Mouse (Mus musculus): ENCODE data around the gene Pou1f1.
A peak's percentile ranks its signal among the peaks of the same experiment; 100 is the strongest.

The Pou1f1 gene

DNA sequence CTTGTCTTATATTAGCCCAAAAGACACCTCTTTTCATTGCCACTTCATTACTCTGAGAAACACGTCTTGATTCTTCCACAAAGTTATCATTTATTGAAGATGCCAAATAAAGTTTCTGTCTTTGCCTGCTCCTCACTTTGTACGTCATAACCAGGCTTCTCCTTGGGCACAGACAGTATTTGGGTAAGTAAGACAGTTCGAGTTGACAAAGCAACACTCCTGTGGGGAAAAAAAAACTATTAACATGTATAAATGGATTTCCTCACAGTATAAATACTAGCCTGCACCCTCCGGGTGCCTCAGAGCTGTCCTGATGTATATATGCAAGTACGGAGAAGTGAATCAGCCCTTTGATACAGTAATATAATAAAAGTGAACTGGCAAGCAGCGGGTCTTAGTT is at the start of gene Pou1f1:
Gene Pou1f1 (plus strand): TSS at position 301 of the 400 bp plus-strand sequence.
- DNase-seq (ENCODE audit: low spot score) = no peak

DNA sequence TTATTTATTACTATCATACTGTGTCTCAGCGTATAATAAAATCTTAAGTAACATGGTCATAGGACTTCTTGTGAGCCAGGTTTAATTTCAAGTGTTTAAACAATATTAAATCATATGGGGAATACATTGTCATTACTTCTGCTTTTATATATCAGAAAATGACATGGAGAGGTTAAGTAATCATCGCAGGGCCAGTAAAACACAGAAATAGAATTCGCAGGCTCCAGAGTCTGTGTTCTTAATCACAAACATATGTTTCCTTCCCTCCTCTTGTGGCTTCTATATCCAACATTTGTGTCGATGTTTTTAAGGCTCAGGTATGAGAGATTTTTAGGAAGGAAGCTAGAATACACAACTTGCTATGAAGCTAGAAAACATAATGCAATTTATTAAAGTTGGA is 49.7 kb upstream of the Pou1f1 start:
- DNase-seq (ENCODE audit: low spot score) = no peak

DNA sequence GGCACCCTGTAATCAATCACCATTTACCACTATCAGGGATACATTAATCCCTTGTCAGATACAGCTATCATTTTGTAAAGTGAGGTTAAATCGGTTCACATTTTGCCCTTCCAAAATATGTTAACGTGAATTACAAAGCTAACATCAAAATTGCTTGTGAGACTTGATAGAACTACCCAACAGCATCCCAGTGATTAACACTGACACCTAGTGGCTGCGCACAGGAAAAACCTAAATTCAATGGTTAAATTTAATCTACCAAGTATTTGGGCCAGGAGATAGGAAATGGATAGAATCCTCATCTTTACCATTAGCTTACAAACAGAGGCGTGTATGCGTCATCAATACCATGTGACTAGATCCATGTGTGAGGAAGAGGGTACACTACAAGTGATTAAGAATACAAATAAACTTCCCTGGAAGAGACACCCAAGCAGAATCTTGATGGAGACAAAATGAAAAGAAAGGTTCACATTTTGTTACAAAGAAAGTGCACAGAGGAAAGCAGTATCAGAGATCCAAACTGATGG is 47.8 kb upstream of the Pou1f1 start:
- no peak for DNase-seq (ENCODE audit: low spot score)

DNA sequence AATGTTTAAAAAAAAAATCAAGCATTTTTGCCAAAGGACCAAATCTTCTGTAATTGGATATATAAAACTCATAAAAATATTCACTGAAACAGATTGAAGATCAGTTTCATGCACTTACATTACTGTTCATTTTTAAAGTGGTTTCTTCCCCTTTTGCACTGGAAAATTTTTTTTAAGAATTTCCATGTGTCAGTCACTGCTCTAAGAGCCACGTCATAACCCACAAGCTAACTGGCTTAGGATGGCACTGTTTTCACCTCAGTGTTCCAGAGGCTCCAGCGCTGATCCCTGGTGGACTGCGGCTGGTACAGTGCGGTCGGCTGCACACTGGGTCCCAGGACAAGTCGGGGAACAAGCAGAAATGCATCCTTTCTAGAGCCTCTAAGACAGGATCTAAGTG is 34.6 kb upstream of the Pou1f1 start:
- DNase-seq (ENCODE audit: low spot score) = no peak

DNA sequence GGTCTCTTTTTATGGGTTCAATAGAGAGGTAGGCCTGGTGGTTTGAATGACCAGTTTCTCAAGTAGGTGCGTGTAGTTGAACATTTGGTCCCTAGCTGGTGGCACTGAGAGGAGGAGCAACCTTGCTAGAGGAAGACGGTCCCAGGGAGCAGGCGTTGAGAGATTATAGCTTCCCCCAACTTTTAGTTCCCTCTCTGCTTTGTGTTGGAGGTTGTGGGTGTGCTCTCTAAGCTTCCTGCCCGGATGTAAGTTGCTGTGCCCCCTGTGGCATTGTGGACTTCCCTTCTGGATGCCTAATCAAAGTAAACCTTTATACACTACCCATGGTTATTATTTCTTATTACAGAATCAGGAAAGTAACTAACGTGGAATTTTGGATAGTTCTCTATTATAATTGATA is 24.3 kb upstream of the Pou1f1 start:
- DNase-seq (ENCODE audit: low spot score) = no peak

DNA sequence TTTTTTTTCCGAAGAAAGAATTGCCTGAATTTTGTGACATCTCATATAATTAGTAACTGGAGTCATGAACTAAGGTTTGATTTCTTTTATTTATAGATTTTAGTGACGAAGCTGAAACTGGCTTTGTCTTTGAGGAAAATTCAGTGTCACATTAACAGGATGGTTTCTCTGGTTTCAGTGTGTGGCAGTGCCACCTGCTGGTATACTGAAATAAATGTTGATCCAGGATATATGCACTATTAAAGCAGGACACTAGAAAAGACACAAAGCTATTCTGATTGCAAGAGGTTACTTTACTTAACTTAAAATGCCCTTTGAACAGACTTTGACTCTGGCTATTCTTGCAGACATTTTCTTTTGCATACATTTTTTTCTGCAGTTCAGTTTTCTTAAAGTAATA is 23.3 kb upstream of the Pou1f1 start:
- DNase-seq (ENCODE audit: low spot score) = no peak

DNA sequence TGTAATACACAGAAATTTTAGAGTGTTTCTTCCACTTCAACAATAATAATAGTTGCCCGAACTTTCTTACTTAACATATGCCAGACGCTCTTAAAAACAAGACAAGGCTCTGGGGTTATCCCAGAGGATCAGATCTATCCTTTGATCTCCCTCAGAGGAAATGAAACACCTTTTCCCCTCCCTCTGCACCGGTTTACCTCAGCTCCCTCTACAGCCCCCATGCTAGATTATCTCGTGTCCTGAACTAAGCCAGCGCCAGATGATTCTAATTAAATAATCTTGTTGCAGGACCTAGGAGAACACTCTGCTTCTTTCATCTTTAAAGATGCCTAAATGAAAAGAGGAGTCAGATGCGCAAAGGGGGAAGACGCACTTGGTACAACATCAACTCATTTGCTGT is 6.1 kb upstream of the Pou1f1 start:
- DNase-seq (ENCODE audit: low spot score) = no peak

DNA sequence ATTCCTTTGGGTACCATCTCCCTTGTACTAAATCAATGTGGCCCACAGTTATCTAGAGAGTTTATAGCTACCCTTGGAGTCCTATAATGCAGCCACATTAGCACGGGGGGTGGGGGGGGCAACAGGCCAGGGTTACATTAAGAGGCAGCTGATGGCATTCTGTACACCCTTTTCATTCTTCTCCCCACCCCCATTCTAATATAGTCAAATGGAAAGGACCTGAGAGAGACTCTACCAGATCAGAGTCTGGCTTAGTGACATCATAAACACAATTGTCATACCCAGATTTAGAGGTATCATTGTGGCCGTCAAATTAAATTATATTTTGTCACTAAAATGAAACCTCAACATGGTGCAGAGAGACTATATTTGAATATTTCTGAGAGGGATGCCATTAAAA is 5.7 kb downstream of the Pou1f1 start:
- DNase-seq (ENCODE audit: low spot score) = no peak

DNA sequence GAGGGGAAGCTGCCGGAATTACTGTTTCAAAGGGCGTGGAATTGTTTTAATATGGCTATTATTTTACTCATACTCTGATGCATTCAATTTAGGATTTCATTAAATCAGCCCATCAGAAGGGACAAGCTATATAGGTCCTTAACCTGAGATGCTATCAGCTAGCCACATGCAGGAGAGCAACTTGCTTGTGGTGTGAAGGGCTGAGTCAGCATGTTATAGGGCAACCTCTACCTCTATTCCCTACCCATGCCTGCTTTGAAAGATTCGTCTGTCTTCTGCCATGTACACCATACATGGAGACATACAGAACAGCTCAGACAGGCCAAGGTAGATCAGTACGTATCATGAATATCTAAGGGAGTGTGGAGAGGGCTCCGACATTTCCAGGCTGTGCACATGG is 6.4 kb downstream of the Pou1f1 start:
- no peak for DNase-seq (ENCODE audit: low spot score)

DNA sequence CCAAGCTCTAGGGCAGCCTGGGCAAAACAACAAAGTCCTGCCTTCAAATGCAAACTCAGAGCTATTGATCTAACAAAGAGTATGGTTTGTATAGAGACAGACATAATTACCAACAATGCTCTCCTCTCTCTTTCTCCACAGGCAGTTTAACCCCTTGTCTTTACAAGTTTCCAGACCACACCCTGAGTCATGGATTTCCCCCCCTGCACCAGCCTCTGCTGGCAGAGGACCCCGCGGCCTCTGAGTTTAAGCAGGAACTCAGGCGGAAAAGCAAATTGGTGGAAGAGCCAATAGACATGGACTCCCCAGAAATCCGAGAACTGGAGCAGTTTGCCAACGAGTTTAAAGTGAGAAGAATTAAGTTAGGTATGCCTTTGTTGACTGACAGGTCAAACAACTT is 9.3 kb downstream of the Pou1f1 start:
- no peak for DNase-seq (ENCODE audit: low spot score)

DNA sequence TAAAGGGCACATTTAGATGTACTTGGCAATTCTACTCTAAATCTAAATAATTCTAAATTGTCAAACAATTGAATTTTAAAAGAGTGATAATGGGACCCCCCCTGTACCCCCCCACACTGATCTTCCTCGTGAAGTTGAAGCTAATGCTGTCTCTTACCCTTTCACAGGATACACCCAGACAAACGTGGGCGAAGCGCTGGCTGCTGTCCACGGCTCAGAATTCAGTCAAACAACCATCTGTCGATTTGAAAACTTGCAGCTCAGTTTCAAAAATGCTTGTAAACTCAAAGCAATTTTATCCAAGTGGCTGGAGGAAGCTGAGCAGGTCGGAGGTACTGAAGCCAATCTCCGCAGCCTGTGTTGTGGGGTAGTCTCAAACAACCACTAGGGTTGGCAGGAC is 11.4 kb downstream of the Pou1f1 start:
- DNase-seq (ENCODE audit: low spot score) = no peak

DNA sequence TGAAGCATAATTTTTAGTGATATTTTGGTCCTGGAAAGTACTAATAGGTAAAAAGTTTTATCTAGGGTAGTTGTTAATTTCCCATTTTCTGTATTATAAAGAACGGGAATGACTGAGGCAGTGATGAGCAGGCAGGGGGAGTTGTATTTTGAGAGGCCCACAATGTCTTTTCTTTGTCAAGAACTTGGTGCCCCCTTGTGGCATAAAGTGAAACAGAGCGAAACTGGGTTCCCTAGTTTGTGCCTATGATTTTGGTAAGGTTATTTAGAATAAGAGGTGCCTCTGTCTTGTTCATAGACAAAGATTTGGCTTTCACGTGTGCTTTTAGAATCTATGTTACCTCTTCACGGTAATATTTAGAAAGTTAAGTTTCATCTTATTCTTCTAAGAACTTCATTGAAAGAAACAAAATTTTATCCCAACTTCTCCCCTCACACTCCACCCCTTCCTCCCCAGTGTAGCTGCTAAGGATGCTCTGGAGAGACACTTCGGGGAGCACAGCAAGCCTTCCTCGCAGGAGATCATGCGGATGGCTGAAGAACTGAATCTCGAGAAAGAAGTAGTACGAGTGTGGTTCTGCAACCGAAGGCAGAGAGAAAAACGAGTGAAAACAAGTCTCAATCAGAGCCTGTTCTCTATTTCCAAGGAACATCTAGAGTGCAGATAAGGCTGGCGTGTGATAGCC is 13.1 kb downstream of the Pou1f1 start:
- DNase-seq (ENCODE audit: low spot score) = no peak

DNA sequence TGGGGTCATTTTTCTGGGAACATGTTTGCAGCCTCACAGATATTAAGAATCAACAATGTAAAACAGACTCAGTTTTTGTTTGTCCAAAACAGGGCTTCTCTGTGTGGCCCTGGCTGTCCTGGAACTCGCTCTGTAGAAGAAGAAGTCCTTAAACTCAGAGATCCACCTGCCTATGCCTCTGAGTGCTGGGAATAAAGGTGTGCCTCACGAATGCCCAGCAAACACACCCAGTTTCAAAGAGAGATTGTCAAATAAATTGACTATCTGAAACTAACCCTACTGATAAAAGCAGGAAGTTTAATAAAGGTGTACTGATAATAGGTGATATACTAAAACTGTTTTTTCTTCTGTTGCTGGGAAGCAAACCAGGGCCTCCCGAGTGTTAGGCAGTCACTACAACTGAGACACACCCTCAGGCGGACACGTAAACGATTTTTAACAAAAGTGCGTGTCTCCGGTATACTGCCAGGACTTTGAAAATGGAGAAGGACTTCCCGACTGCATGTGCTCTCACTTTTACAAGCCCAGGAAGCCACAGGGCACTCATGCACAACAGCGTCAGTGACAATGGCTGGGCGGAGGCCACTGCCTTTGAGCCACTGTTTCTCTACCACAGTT is 23.5 kb downstream of the Pou1f1 start:
- no peak for DNase-seq (ENCODE audit: low spot score)

DNA sequence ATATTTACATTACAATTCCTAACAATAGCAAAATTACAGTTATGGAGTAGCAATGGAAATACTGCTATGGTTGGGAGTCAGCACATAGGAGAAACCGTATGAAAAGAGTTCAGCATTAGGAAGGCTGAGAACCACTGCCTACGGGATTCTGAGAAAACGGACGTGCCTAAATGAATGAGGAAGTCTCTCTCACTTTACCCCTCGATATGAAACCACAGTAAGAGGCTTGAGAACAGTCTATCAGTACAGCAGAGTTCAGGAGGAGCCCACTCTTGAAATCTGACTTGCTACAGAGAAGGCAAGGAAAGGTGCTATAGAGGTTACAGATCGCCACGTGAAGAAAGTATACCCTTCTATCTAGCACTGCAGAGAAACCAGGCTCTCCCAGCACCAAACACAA is 28.6 kb downstream of the Pou1f1 start:
- DNase-seq (ENCODE audit: low spot score) = no peak

DNA sequence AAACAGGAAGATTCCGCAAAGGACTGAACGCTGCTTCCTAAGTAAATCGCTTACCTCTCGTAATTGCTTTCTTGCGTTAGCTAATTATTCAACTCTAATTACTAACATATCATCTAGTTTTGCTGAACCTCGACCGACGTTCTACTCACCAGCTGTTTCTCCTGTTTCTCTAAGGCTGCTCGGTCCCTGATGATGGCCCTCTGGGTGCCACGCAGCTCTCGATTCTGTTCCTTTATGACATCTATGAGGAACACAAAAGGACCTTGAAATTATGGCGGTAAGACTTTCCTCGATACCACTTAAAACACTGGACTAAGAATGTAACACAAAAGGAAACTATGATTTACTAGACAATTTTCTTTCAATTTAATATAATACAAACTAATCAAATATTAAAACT is 30.5 kb downstream of the Pou1f1 start:
- DNase-seq (ENCODE audit: low spot score) = no peak

DNA sequence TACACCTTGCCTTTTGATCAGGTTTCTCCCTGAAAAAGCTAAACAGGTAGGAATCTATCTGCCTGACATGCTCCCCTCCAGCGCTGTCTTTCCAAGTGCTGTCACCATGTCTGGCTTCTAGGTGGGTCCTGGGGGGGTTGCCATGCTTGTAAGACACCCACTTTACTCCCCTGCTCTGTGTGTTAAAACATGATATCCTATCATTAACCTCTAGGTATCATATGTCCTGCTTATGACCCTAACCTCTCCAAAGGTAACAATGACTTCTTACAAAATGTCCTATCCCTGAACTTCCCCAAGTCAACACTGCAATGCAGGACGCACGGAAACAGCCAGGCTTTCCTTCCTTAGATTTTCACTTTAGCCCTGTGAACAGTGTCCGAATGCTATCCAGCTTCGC is 34.0 kb downstream of the Pou1f1 start:
- DNase-seq (ENCODE audit: low spot score) = no peak

DNA sequence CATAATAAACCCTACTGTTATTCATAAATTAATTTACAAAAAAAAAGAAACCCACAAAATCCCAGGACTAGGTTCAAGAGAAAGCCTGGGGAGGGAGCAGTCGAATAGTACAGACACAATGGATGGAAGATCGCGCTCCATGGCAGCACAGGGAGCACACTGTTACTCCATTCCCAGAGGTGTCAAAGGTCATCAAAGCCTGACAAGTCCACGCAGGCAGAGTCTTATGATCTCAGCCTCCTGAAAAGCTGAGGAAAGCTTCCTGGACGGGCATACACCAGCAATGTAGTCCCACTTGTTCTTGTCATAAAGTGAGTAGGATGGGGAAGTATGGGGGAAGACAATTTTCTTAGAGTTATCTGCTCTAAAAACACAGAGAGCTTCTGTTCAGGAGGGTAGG is 37.1 kb downstream of the Pou1f1 start:
- DNase-seq (ENCODE audit: low spot score) = no peak

DNA sequence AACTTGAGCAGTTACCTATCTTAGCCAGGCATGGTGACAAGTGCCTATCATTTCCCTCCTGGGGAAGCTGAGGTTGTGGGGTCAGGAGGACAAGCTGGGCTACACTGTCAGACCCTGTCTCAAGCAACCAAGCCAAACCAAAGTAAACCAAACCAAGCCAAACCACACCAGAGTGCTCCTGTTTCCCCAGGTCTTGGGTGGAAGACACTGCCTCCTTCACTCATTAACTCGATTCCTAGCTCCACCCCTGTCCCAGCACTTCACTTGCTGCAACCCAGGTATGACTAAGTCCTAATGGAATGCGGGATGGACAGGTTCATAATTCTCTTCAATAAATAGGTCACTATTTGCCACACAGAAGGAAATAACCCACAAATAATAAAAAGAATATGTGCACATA is 39.3 kb downstream of the Pou1f1 start:
- no peak for DNase-seq (ENCODE audit: low spot score)

DNA sequence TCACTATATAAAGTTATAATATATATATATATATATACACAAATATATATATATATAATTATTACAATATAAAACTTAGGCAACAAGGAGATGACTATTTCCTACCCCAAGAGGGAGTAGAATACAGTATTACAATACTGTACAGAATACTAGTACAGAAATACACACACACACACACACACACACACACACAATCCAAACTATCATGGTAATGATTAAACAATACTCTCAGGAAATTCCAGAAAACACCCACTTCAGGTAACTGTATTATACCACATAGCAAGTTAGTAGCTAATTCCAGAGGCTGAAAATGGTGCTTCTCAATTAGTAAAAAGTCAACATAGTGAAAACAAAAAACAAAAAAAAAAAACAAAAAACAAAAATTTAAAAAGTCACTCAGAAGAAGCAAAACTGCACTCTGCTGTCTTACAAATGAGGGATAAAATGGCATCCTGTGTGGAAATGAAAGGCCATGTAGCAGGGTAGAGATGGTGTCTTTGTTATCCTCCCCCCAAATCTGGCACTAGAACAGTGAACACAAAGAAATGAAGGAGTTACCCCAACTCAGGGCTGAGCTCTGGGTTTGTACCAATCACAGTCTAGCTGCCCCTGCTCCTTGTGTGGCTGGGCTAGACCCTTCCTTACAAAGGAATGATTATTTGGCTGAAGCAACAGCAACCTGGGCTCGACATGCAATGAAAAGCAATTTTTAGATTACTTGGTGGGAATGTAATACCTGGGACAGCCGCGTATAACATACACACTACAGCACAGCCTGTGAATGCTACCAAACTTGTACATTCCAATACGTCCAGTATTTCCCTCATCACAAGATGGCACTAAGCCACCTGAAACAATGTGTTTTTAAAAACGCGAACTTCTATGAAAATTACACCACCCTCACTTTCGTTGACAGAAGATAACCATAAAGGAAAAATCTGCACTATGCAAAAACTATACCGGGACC is 41.0 kb downstream of the Pou1f1 start:
- DNase-seq (ENCODE audit: low spot score) = no peak

DNA sequence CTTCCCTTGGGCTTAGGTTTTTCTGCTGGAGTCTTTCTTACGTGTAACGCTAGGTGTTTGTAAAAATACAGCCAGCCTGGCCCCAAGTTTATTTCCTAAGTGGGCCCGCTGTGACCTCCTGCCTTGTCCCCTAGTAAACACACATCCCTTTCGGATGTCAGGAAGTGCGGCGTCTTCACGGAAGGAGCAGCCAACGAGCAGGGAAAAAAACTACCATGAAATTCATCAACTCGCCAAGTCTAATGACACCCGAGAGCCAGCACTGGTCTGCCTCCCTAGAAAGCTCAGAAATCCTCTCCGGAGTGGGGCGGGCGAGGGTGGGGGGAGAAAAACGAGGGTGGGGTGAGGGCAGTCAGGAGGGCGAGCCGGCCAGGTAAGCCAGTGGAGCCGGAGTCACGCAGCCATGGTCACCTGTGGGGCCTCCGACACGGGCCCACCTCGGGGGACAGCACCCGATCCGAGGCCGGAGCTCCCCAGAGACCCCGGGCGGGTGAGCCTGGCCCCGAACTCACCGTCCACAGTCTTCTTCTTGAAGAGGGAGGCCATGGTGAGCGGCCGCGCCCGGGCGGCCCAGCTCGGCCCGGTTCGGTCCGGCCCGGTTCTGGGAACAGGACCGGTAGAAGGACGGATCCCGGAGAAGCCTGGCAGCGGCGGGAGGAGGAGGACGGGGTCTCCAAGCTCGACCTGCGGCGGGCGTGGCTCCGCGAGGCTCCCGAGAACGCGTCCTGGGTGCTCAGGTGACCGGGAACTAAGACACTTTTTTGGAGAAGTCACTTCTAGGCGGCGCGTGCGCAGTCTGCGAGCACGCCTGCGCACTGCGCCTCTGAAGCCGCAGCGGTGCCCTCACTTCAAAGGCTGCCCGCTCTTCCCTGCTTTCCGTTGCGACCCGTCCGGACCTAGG is 41.9 kb downstream of the Pou1f1 start, which contains the start of gene Chmp2b:
Gene Chmp2b (minus strand): TSS at position 764 of the 901 bp plus-strand sequence.
- peak; percentile 78 for DNase-seq (ENCODE audit: low spot score)

DNA sequence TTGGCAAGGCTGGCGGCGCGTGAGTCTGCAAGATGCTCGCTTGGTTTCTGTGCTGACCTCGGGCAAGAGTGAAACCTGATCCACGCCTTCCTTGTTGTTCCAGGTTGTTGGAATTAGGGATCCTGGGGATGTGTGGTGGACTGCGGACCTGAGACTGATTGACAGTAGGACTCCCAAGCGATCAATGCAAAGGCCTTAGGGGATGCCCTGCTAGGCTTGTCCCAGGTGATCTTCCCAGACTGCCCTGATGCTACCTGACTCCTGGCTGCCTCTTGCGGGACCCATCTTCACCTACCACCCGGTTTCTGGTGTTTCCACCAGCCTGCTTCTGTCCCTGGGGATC is 42.5 kb downstream of the Pou1f1 start:
- no peak for DNase-seq (ENCODE audit: low spot score)

DNA sequence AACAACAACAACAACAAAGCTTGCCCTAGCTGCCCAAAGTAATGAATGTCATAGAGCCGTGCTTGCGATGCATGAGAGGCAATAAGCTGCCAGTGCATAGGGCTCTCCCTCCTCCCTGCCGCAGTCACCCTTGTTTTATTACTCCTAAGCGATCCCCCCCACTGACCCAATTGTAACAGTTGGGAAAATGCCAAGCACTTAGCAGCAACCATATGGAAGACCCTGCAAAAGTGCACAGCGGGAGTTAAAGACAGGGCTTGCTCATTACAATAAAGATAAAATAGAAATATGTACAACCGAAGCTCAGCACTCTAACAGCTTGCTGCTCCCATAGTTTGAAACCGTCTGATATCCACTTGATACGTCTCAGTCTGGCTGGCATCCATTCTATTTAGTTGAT is 44.0 kb downstream of the Pou1f1 start:
- DNase-seq (ENCODE audit: low spot score) = no peak
